Mouse (Mus musculus) T-cell, adult 2 months (primary cell): ENCODE results near the gene Gng2.

Source experiments
- DNase-seq: peaks from one replicate; pipeline ENCODE4 v3.0.0; 2022; ENCODE audit warnings: low spot score

The Gng2 gene

DNA sequence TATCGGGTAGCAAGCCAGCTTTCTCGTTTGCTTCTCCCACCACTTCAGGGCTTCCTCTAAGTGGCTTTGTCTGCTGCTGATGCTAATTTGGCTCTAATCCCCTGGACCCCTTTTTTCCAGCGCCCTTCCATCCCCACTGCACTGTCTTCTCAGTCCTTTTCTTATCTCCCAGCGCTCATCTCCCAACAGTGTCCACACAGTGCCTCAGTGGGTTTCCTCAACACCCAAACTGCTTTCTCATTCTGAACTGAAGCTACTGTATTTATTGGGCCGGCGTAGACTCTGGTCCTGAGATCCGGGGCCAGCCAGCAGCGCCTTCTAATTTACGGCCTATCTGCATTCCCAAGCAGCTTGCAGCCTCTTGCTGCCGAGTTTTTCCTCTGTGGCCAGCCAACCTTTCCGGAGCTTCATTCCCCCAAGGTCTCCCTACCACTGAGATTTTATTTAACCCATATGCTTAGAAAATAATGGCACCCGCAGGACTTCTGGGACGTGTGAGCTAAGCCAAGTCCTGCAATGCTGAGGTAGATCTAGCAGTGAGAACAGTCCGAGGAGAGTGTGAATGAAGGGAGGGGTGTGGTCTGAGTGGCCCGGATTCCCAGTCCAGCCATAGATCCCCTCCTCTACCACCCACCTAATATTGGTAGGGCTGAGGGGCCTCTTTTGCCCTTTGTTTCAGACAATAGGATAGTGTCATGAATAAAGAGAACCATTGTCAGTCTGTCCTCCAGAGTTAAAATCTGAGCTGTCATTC is at the start of gene Gng2:
Gng2 (minus strand) TSS at position 357 of the 754 bp plus-strand sequence.
- no peak for DNase-seq

DNA sequence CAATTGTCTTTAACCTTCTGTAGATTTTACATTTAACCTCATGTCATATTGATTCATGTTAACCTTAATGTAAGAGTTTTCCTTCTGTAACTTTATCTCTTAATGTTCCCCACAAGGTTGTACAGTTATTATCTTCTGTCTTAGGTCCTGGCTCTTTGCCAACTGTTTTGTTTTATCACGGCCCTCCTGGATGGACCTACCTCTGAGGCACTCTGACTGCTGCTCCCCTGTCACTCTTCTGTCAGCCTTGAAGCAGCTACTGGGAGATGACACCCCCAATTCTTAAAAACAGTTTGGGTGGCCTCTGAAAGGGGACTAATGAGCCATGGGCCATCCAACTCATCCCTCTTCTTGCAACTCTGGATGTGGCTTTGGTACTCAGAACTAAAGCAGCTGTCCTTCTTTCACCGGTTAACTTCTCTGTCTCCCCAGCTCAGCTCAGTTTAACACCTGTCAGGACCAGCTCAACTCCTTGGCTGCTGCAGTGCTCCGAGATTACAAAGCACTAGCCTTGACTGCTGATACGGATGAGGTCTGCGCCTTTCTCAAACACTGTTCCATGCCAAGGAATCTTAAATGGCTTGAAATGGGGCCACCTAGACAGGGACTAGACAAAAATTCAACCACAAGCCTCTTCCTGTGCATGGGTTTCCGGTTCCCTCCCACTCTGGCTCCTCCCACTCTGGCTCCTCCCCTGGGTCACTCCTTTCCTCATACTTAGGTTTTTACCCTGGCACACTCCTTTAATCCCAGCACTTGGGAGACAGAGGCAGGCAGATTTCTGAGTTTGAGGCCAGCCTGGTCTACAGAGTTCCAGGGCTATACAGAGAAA is 47.7 kb upstream of the Gng2 start:
- peak; percentile 78 for DNase-seq

DNA sequence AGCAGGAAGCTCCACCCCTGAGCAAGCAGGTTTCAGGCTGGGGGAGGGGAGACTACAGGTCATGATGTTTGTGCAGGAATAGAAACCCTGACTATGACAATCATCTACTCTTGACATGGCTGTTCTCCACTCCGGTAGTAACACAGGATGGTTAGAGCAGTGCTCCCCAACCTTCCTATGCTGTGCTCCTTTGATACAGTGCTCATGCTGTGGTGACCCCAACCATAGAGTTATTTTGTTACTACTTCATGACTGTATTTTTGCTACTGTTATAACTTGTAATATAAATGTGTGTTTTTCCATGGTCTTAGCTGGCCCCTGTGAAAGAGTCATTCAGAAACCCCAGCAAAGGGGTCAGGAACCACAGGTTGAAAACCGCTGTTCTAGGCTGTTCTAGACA is 46.5 kb upstream of the Gng2 start:
- no peak for DNase-seq

DNA sequence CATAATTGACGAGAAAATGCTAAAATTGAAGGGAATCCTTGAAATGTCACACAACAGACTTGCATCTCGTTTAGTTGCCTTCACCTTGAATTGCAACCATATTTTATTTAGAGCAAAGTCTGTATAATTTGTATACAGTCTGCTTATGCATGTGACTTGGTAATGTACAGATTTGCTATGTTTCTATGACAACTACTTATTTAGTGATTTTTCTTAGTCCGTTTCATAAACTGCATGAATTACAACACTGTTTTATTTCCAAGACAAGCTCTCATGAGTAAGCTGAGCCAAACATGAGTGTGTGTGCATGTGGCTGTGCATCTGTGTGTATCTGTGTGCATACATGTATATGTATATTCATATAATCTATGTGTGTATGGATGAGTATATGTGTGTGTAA is 42.1 kb upstream of the Gng2 start:
- no peak for DNase-seq

DNA sequence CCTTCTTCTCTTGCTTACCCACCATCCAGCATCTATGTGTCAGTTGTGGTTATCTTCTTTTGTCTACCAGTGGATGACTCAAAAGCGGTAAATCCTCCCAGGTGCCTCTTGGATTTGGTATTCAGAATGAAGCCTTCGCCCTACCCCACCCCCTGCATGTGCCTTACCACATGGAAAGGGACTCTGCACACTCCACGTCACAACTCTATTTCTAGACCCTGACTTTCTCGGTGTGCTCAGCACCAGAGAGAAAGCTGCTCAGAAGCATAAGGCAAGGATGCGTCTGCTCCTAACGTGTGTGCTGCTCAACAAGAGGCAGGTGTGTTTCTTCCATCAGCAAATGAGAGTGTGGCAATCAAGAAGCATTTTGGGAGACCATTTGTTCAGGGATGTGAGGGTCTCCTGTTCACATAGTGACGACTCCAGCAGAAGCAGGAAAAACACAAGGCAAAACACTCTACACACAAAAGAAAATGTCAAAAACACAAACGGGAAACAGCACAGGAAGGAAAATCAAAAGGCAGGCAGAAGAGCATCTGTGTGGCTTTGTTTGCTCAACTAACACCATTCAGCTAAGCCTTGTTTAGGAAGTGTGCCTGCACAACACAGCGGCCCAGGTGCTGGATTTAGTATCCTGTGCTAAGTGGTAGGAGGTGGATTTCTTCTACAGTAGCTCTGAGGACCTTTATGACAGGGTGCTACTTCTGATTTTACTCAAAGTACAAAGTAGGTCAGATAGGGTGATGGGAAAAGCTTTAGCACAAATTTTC is 35.3 kb upstream of the Gng2 start:
- DNase-seq = peak; percentile 24

DNA sequence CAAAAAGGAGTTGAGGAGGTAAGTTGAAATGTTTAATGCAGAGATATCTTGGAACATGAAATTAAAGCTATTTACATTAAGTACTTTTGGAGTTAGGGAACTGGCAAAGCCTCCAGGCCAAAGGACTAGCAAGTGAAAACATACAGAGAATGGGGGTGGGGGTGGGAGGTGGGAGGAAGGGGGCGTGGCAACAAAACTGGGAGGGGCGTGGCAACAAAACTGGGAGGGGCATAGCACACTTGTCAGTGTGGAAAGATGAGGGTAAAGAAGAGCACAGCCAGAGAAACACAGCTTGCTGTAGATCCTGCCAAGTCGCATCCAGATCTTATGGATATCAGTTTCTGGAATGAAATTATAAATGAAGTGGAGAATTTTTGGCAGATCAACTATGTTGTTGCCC is 30.0 kb upstream of the Gng2 start:
- DNase-seq = no peak

DNA sequence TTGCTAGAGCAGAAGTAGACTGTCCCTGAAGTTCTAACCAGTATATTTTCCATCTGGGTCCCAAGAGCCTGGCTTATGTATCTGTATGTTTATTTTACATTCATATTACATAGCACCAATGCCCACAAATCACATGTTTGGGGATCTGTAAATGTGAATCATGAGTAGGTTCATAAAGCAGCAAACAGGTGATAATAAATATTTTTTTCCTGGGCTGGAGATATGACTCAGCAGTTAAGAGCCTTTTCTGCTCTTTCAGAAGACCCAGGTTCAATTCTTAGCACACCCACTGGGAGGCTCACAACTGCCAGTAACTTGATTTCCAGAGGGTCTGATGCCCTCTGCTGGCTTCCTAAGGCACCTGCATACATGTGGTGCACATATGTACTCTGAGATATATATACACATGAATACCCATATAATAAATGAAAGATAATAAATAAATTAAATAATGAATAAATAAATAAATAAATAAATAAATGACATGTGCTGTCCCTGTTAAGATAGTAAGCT is 27.4 kb upstream of the Gng2 start:
- no peak for DNase-seq

DNA sequence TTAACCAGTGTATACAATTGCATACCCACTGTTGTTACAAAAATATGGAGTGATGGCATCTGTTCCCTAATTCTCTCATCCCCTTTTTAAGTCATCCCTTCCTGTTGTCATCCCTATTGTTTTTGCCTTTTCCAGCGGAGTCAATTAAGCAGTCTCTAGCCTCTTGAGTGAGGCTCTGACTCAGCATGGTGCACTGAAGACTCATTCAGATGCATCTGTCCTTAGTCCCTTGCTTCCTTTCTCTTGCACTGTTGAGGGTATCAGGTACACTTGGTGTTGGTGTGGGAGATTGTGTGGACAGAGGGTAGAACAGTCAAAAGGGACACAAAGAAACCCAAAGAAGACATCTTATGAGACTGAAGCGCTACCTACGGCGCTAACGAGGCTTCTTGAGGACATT is 19.4 kb upstream of the Gng2 start:
- no peak for DNase-seq

DNA sequence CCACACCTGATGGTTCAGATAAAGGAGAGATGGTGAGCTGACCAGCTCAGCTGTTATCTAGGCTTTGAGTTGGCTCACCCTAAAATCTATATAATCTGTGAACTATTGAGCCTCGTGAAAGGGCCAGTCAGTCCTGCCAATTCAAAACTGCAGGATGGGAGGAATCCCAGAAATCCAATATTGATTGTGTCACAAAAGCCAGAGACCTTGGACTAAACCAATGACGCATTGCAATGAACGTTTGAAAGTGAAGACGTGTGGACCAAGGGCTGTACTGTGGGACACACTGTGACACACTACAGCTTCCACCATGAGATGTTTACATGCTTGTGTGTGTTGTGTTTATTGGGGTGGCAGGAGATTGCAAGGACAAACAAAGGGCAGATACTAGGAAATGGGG is 18.5 kb upstream of the Gng2 start:
- no peak for DNase-seq

DNA sequence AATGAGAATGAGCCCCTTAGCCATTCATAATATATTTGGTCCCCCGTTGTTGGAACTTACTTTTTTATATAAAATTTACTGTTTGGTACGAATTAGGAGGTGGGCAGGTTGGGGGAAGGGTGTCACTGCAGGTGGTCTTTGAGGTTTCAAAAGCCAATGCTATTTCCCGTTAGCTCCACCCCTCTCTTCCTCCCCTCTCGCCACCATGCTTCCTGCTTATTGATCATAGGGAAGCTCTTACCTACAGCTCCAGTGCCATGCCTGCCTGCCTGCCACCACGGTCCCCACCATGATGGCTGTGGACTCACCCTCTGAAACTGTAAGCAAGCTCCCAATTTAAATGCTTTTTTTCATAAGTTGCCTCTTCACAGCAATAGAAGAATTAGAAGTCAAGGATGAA is 16.6 kb upstream of the Gng2 start:
- DNase-seq = no peak

DNA sequence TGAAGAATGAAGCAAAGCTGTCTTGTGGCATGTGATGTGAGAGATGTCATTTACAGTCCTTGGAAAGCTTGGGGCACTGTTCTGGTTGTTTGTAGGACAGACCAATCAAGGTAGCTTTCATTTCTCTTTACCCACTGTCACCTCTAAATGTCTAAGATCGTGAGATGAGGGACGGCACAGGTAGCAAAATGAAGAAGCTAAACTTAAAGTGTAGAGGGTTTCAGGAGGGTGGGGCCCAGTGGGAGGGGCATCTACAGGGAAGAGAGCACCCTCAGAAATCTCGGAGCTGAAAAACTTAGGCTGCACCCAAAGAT is 16.1 kb upstream of the Gng2 start:
- no peak for DNase-seq

DNA sequence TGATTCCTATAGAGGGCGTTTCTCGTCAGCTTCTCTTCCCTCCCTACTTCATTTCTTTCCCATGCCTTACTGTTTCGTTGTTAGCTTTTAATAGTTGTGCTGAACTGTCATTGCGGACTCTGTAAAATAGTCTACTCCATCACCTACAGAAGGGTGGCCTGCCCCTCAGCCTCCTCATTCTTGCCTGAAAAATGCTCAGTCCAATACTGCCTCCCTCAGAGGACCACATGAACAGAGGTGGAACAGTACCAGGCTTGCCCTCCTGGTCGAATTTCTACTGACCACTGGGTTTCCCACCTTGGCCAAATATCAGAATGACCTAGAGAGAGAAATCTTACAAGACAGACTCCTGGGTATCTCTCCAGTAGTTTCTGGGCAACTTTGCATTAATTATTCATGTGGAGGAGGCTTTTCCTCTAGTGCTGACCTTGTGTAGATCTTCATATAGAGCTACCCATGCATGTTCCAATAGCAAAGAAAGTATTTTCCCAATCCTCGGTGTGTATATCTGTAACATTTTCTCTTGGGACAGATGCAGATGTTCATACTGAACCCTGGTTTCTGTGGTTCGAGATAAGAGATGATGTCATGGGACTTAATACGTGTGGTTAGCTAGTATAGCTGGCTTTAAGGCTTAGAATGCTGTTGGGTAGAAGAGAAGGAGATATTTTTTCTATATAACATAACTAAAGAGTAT is 15.6 kb upstream of the Gng2 start:
- no peak for DNase-seq

DNA sequence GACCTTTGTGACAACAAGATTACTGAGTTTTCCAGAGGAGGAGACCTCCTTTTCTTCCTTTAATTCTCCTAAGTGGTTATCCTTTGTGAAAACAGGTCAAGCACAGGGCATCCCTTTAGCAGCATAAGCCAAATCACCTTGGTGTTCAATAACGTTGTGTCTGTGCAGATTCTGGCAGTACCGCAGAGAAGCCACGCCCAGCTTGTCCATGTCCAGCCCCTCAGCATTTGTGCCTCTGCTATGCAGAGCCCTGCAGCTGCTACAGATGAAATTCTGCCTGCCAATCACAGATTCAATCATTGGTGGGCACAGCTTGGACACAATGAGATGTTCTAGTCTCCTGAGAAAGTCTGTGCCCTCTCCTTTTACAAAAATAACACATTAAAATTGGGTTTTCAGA is 14.4 kb upstream of the Gng2 start:
- no peak for DNase-seq

DNA sequence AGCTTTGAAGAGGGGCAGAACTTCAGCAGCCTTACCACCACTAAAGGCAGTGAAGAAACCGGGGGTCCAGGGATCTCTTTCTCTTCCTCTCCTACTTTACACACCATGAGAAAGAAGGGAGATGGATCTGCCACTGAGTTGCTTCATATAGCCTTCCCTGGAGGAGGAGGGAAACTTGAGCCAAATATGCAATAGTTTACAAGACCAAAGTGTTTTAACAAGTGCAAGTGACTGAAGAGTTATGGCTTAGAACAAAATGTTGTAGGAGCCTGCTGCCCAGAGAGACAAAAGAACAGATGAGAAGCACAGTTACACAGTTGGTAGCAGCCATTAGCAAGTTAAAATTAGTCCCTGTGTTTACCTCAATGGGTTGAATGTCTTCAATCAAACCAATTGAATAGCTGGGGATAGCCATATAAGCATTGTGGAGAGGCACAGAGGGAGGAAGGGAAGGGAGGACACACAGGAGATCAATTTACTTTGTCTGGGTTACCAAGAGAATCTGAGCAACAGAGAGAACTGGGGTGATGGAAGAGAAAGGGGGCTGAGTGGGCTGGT is 13.1 kb upstream of the Gng2 start:
- DNase-seq = no peak

DNA sequence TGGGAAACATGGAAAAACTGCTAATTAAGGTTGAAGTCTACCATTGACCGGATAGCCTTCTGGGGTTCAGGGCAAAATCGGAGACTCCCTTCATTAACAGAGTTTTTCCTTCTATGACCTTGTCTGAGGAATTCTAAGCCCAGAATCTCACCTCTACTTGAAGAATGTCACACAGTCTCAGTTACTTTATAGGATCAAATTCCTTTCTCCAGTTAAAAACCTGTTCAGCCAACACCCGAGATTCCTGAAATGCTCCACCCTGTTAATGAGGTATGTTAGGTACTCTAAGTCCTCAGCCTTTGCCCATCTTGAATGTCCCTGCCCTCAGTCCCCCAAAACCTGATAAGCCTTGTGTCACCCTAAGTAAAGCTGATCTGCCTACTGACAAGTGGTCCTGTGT is 11.0 kb upstream of the Gng2 start:
- DNase-seq = no peak

DNA sequence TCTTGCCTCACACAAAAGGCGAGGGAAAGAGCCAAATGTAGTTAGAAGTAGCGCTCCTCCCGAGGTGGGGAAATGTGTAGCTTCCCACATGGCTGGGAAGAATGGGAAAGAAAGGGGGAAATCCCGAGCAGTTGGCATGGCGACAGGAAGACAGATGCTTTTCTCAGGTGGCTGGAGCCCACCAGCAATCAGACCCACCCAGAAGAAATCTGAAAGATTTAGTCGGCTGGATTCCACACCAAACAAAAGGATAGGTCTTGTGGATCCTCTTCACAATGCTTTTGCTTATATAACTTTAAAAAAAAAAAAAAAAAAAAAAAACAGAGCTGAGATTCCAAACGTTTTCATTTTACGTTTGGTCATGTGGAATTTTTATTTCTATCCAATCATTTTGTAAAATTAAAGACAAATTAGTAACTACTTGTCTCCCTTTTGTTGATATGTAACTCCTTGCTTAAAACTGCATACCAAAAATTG is 10.0 kb upstream of the Gng2 start:
- DNase-seq = no peak

DNA sequence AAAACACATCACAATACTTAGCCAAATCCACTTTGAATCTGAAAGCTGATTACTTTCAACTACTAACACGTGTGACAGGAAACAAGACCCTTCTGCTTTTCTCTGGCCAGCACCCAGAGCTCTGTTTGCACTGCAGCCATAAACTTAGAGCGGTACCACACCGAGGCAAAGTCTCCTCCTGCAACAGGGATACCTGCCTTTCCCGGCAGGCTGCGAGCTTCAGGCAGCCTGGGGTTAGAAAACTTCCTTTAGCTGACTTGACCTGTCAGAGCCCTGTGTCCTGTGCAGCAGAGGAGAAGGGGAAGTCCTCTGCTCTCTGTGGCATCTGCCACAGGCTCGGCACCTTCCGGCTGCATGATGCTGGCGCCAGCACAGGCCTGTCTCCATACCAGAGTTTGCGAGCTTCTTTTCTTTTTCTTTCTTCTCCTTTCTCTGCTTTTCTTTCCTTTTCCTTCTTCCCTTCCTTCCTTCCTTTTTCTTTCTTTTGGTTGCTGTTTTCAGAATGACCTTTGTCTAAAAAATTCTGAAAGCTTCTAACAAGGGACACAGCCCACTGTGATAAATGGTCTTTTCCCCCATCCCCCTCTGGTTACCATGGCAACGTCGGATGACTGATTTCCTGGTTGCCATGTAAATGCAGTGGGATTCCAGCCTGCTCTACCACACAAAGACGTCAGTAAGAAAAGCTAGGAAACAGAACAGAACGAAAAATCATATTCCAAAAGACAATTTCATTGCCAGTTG is 9.4 kb upstream of the Gng2 start:
- peak; percentile 62 for DNase-seq

DNA sequence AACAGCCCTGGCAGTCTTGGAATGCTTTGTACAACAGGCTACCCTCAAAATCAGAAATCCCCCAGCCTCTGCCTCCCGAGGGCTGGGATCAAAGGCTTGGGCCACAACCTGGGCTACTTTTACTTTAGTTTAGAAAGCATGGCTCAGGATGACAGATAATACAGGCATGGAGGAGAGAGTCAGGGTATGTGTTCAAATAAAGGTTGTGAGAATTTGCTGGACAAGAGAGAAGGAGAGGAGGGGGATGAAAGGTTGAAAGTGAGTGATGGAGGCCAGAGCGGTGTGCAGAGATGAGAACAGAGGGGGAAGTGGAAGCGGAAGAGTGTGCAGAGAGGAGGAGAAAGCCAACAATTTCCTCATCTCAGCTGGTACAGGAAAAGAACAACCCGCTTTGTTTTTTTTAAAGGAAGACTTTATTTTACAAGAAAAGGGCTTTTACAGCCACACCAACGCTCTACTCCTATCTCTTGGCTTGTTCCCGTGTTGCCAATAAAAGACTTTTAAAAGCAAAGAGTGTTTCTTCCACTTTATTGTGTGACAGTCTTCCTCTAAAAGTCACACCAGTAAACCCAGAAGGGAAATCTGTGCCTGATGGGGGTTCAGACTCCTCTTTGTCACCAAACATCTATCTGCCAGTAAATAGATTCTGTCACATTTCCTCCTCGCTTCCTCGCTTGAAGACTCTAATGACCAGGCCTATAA is 8.6 kb upstream of the Gng2 start:
- DNase-seq = peak; percentile 31

DNA sequence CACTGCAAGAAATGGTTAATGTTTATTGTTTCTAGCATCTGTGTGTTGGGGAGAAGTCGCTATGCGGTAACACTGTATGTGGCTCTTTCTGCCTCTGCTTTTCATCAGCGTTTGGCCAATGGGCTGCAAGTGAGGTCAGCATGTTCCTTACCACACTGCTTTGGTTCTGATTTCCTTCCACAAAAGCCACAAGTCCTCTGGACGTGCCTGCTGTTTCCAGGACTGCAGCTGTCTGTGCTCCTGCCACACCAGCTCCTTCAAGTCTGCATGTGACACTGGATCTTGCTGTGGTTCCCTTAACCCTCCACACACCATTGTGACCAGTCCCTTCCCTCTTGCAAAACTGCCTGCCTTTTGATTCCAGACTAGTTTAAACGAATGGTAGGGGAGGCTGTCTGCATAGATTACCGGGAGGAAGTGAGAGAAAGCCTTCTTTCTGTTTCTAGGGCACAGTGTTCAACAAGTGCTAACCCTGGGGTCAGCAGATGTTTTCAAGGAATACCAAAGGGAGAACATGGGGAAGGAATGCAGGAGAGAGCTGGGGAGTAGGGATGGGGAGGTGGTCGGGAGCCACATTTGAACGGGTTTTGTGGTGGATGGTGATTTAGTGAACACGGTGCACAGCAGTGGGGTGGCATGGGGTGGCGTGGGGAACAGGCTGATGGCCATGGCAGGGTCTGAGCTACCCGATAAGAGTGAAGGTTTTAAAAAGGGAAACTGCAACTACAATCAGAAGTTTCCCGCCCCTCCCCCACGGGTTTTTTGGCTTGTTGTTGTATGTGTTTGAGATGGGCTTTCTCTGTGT is 7.9 kb upstream of the Gng2 start:
- peak; percentile 68 for DNase-seq
